Mouse (Mus musculus): Measurements from ENCODE around the gene Osbpl6. TPM values are rescaled to one million over a fixed set of nuclear protein-coding genes. Genes with fewer than 3 reads are reported as not detected.

Gene Osbpl6
- total RNA-seq (2021): 10 to 100 TPM; 55.2 to 63.5 TPM
- long read RNA-seq, experiment 1, full-length matches to known transcripts: 6 of 13 reads
- long read RNA-seq, experiment 1, partial matches to known transcripts: 5 of 13 reads
- long read RNA-seq, experiment 1, other reads (novel, unspliced or antisense): 2 of 13 reads
- long read RNA-seq, experiment 2, full-length matches to known transcripts: 6 of 22 reads
- long read RNA-seq, experiment 2, partial matches to known transcripts: 9 of 22 reads
- long read RNA-seq, experiment 2, other reads (novel, unspliced or antisense): 7 of 22 reads

DNA sequence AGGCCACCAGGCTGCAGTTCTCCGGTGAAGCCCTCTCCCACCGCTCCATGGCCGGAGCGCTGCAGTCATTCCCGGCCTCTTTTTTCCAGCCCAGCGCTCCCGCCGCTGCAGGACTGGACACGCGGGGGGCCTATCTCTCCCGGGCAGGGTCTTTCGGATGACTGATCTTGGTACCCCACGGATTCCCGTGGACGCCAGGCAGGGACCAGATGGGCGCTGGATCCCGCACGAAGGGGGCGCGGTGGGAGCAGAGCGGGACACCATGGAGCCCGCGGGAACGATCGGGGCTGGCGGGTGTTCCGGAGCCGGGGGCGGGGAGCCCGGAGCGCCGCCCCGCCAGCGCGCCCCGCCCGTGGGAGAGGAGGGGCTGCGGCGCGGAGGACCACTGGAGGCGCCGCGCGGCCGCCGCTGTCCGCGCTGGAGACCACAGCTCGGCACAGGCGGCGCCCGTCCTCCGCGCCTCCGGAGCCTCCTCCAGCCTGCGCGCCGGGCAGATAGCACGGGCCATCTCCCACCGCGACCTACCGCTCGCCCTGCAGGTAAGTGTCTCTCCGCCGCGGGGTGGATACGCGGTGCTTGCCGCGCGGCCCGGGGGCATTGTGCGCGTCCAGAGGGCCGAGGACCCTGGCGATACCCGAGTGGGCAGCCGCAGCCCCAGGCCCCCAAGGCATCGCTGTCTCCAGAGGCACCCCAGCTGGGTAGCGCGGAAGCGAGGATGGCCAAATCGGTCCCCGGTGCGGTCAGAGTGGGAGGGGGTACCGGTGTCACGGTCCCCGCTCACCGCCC is at the start of gene Osbpl6:
TSS of gene Osbpl6 (plus strand) at position 358 of the 786 bp plus-strand sequence.
- DNase-seq (ENCODE audit: low spot score in 2 of 2): peak; percentile 71 to 77

GRCm38 (mm10) chr2:76360226-76360625 is 46.1 kb upstream of the Osbpl6 start, which contains the start of gene Cyct:
Gene Cyct (minus strand): TSS chr2:76360450.
- no peak for DNase-seq (ENCODE audit: low spot score in 2 of 2)

DNA sequence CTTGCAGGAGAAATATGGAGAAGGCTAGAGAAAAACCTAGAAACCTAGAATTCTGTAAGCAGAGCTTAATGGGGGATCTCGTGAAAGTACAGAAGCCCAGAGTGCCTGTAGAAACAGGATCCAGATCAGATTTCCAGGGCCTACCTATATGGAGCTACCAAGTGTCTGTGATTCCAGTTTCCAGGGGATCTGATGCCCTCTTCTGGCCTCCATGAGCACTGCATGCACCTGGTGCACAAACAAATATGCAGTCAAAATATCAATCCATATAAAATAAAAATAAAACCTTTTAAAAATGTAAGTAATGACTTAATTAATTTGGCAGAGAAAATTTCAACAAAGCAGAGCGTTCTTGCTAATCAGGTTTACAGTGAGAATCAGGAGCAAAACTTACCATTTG is 44.2 kb upstream of the Osbpl6 start:
- DNase-seq (ENCODE audit: low spot score in 2 of 2): peak in 1 of 2 experiments; percentile 18

GRCm38 (mm10) chr2:76365811-76366210 is 40.5 kb upstream of the Osbpl6 start:
- no peak for DNase-seq (ENCODE audit: low spot score in 2 of 2)

DNA sequence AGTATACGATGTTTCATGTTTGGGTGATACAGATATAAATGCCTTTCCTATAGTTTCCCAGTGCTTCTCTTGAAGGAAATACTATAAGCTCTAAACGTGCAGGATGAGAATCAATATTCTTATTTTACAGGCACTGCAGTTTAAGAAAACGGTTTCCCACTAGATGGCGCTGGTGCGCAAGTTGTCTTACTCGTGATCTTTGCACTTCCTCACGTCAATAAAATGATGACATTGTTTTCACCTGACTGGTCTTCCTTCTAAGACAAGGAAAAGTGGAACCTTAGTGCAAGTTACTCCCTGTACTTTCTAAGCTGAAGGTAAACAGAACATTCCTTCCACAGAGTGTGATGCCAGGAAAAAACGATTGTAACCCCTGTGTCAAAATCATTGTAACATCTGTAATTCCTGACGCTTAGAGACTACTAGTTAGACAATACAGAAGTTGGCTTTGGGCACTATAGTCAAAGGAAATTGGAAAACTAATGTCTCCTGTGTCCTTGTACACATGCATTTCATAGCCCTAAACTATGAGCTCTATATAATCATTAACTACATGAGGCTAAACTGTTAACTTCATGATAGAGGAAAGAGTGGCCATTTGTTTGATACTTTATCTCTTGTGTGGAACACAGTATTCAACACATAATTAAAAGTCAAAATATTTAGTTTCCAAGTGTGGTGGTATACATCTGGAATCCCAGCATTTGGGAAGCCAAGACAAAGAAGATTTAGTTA is 39.0 kb upstream of the Osbpl6 start:
- peak; percentile 70 to 83 for DNase-seq (ENCODE audit: low spot score in 2 of 2)

GRCm38 (mm10) chr2:76368861-76369660 is 37.2 kb upstream of the Osbpl6 start:
- no peak for DNase-seq (ENCODE audit: low spot score in 2 of 2)

DNA sequence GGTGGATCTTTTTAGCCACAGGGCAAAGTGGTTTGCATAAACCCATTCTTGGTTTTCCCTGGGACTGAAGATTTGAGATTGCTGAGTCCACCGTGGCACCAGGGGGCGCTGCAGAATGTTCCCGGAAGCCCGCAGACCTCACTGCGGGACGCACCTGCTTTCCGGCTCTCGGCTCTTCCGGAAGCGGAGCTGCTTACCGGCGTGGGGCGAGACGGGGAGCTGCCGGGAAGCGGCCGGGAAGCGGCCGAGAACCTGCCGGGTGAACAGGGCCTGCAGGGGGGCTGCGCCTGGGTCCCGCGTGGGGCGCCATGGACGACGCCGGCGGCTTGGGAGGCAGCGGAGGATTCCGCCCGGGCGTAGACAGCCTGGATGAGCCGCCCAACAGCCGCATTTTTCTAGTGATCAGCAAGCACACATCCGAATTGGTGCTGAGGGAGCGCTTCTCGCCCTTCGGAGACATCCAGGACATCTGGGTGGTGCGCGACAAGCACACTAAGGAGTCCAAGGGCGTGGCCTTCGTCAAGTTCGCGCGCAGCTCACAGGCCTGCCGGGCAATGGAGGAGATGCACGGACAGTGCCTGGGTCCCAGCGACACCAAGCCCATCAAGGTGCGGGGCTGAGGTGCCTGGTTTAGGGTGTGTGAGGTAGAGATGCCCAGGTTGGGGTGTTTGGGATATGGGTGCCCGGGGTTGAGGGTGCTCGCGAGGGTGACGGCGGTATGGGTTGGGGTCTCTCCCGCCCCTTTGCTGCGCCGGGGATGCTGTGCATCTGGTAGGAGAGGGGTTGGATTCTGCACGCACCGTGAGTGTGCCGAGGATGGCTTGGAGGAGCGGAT is 36.3 kb upstream of the Osbpl6 start, which contains the start of gene Rbm45:
TSS of gene Rbm45 (plus strand) at position 164 of the 835 bp plus-strand sequence.
- DNase-seq (ENCODE audit: low spot score in 2 of 2): peak; percentile 86 to 89

- no peak for DNase-seq (ENCODE audit: low spot score in 2 of 2)
These were observed 35.7 kb upstream of the Osbpl6 start for GRCm38 (mm10) chr2:76370656-76370922.

GRCm38 (mm10) chr2:76372244-76372643 is 34.1 kb upstream of the Osbpl6 start:
- no peak for DNase-seq (ENCODE audit: low spot score in 2 of 2)

GRCm38 (mm10) chr2:76374544-76375206 is 31.6 kb upstream of the Osbpl6 start:
- DNase-seq (ENCODE audit: low spot score in 2 of 2): no peak

GRCm38 (mm10) chr2:76378646-76379045 is 27.7 kb upstream of the Osbpl6 start:
- no peak for DNase-seq (ENCODE audit: low spot score in 2 of 2)

DNA sequence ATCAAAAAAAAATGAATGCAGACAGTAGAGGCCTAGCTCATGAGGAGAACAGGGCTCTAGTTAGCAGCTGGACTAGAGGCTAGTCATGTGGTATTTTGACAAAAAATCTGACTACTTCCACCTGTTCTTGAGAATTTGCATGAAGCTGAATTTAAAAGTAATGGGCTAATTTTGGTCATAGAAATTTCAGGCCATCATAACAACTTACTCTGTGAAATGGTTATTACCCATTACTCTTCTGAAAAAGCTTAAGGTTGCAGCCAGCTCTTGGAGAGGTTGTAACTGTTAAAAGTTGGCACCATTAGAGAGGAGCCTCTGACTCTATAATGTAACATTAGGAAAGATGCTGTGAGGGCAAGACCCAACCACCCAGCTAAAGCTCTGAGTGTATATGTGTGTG is 19.8 kb upstream of the Osbpl6 start:
- DNase-seq (ENCODE audit: low spot score in 2 of 2): no peak

DNA sequence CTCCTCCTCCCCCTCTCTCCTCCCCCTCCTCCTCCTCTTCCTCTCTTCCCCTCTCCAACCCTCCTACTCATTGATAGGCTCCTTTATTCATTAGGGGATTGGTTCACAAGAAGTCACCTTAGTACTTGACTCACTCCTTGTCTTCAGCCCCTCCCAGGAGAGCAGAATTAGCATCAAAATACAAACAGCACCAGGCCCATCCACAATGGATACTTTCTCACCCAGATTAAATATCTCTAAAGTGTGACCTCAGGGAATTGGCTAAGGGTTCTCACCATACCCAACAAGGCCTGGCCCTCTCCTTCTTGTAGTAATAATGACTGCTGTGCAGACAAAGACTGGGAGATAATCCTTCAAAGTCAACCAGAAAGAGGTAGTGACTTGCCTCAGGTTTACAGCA is 6.1 kb upstream of the Osbpl6 start:
- DNase-seq (ENCODE audit: low spot score in 2 of 2): no peak

- DNase-seq (ENCODE audit: low spot score in 2 of 2): peak; percentile 24 to 48
These were observed 635 bp upstream of the Osbpl6 start for GRCm38 (mm10) chr2:76405596-76406150.

- DNase-seq (ENCODE audit: low spot score in 2 of 2): peak; percentile 48 to 66
These were observed 681 bp downstream of the Osbpl6 start for GRCm38 (mm10) chr2:76406937-76407441.

DNA sequence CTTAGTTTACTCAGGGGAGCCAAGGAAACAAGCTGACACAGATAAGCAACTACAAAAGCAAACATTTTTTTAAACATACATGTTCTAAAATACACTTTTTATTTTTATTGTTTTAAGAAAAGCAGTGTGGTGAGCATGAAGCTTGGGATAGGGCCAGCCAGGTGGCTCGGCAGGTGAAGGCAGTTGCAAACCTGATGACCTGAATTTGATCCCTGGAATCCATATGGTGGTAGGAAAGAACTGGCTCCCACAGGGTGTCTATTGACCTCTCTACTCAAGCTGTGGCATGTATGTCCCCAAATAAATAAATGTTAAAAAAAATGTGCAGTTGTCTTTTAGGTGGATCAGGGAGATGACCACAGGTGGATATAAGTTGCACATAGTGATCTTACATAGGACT is 3.2 kb downstream of the Osbpl6 start:
- no peak for DNase-seq (ENCODE audit: low spot score in 2 of 2)

DNA sequence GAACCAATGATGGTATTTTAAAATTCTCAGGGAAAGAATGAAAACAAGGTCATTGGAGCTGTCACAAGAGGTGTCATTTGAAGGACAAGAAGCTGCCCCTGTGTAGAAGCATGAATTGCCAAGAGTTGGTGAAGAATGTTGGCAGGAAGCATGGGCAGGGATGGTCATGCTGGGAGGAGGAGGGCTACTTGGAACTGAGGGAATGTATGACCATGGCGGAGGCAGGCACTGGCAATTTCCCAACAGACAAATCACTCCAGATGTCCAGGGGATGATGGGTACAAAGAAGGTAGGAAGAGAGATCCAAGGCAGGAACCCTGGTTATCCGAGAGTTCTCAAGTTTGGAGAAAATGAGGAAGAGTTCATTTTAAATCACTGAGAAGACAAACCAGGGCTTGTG is 3.7 kb downstream of the Osbpl6 start:
- DNase-seq (ENCODE audit: low spot score in 2 of 2): no peak

GRCm38 (mm10) chr2:76412924-76413323 is 6.6 kb downstream of the Osbpl6 start:
- no peak for DNase-seq (ENCODE audit: low spot score in 2 of 2)

All from layer of hippocampus, postnatal 14 days (tissue).